Mouse (Mus musculus) lung, postnatal 0 days (tissue): ENCODE data around the gene Olfr1151. TPM values are rescaled to one million over a fixed set of nuclear protein-coding genes. Genes with fewer than 3 reads are reported as not detected.

Source experiments
- ATAC-seq: fragments of 200-750 bp; cut with Nextera tagmentation; 2 replicates; pipeline ENCODE4 v1.8.0; 2017; ENCODE audit warnings: moderate library complexity
- DNase-seq: peaks from one replicate; pipeline ENCODE4 v3.0.0-alpha.2; 2016; ENCODE audit warnings: low spot score
- H3K27ac ChIP-seq: fragments of 300-500 bp; sonication (generic); 2 replicates; pipeline ENCODE4 v1.5.1; 2014; ENCODE audit warnings: antibody characterized with exemption, mild to moderate bottlenecking, low read length, mixed read lengths
- H3K27me3 ChIP-seq: fragments of 300-500 bp; sonication (generic); replicated peaks from 2 replicates; pipeline ENCODE4 v1.6.1; 2014; ENCODE audit warnings: low read length, mixed read lengths; ENCODE audit not compliant: insufficient read depth
- H3K36me3 ChIP-seq: fragments of 300-500 bp; sonication (generic); 2 replicates; pipeline ENCODE4 v1.6.1; 2014; ENCODE audit warnings: low read length, mixed read lengths; ENCODE audit not compliant: insufficient read depth
- H3K4me1 ChIP-seq: fragments of 300-500 bp; sonication (generic); 2 replicates; pipeline ENCODE4 v1.6.1; 2014; ENCODE audit warnings: antibody characterized with exemption, low read depth, low read length, mixed read lengths; ENCODE audit not compliant: insufficient read depth
- H3K4me2 ChIP-seq: fragments of 300-500 bp; sonication (generic); replicated peaks from 2 replicates; pipeline ENCODE4 v1.6.1; 2014; ENCODE audit warnings: low read depth, mild to moderate bottlenecking, low read length, moderate library complexity, mixed read lengths
- H3K4me3 ChIP-seq: fragments of 300-500 bp; sonication (generic); 2 replicates; pipeline ENCODE4 v1.5.1; 2014; ENCODE audit warnings: low read depth, low read length
- H3K9ac ChIP-seq: fragments of 300-500 bp; sonication (generic); replicated peaks from 2 replicates; pipeline ENCODE4 v1.6.1; 2014; ENCODE audit warnings: low read depth, mild to moderate bottlenecking
- H3K9me3 ChIP-seq: fragments of 300-500 bp; sonication (generic); 2 replicates; pipeline ENCODE4 v1.6.1; 2016; ENCODE audit warnings: low read length, mixed read lengths
- CTCF ChIP-seq: IDR thresholded peaks from 2 replicates; pipeline ENCODE4 v1.5.1; 2016; ENCODE audit warnings: antibody characterized with exemption, mild to moderate bottlenecking
- EP300 ChIP-seq: IDR thresholded peaks from 2 replicates; pipeline ENCODE4 v1.6.1; 2016; ENCODE audit warnings: antibody characterized with exemption, mild to moderate bottlenecking, control low read depth
- WGBS: fragments of 180-500 bp; shearing (Covaris S2); extraction: QIAGEN DNeasy Blood & Tissue Kit; methylation state at CpG from one replicate; pipeline ENCODE4 v1.1.7; 2014; 5-methylcytosine and 5-hydroxymethylcytosine counted together
- polyA plus RNA-seq: library from polyadenylated mRNA; unstranded; fragments of >200 nt; fragmentation: Nextera tagmentation; extraction: Ambion mirVana; gene quantifications from 2 replicates; pipeline ENCODE4 v1.2.1, GENCODE M21; 2015

Gene Olfr1151
- polyA plus RNA-seq, result not detected in 2 replicates

GRCm38 (mm10) chr2:87855562-87855961 lies at the start of gene Olfr1151:
Gene Olfr1151, plus strand, starts transcription at chr2:87855862.
- H3K9ac ChIP-seq, result no peak within 1 kb of the TSS
- no peaks in the 10 kb centered on the region for H3K27me3 ChIP-seq
- DNase-seq (no peak), ATAC-seq (no peak)
- TF ChIP-seq EP300 (no peak), CTCF (no peak)
- 81% methylated on average over 1 of the region's 1 CpGs for WGBS
- no peak within 1 kb of the TSS for H3K4me2 ChIP-seq
- no peak within 1 kb of the TSS for H3K27ac ChIP-seq
- H3K36me3 ChIP-seq, result no peaks in the 10 kb centered on the region
- H3K4me1 ChIP-seq, result no peaks in the 10 kb centered on the region
- H3K9me3 ChIP-seq, result no peaks in the 10 kb centered on the region
- no peak within 1 kb of the TSS for H3K4me3 ChIP-seq

GRCm38 (mm10) chr2:87809522-87809921 lies 46.1 kb upstream of the Olfr1151 start, which contains the start of gene Olfr1145:
Gene Olfr1145, plus strand, starts transcription at chr2:87809822.
- Histone ChIP-seq H3K27me3 (no peaks in the 10 kb centered on the region), H3K27ac (no peak within 1 kb of the TSS), H3K9ac (no peak within 1 kb of the TSS), H3K36me3 (no peaks in the 10 kb centered on the region), H3K9me3 (no peaks in the 10 kb centered on the region), H3K4me1 (no peaks in the 10 kb centered on the region), H3K4me3 (no peak within 1 kb of the TSS), H3K4me2 (no peak within 1 kb of the TSS)
- no peak for TF ChIP-seq EP300
- TF ChIP-seq CTCF, result no peak
- ATAC-seq (no peak), DNase-seq (no peak)
- WGBS, result 58% methylated on average over 1 of the region's 1 CpGs

GRCm38 (mm10) chr2:87830233-87830632 lies 25.4 kb upstream of the Olfr1151 start, which contains the start of gene Olfr1148:
Gene Olfr1148, plus strand, starts transcription at chr2:87830533.
- TF ChIP-seq CTCF (no peak), EP300 (no peak)
- ATAC-seq, result no peak
- Histone ChIP-seq H3K4me3 (no peak within 1 kb of the TSS), H3K9ac (no peak within 1 kb of the TSS), H3K9me3 (no peaks in the 10 kb centered on the region), H3K4me2 (no peak within 1 kb of the TSS), H3K4me1 (no peaks in the 10 kb centered on the region), H3K27ac (no peak within 1 kb of the TSS), H3K27me3 (no peaks in the 10 kb centered on the region), H3K36me3 (no peaks in the 10 kb centered on the region)
- DNase-seq, result no peak
- 85% methylated on average over 1 of the region's 1 CpGs for WGBS

- Histone ChIP-seq H3K9ac (no peak within 1 kb of the TSS), H3K4me2 (no peak within 1 kb of the TSS), H3K4me3 (no peak within 1 kb of the TSS), H3K27me3 (no peaks in the 10 kb centered on the region), H3K27ac (no peak within 1 kb of the TSS), H3K4me1 (no peaks in the 10 kb centered on the region), H3K36me3 (no peaks in the 10 kb centered on the region), H3K9me3 (no peaks in the 10 kb centered on the region)
- ATAC-seq, result no peak
- no peak for DNase-seq
- 74% methylated on average over 1 of the region's 1 CpGs for WGBS
- TF ChIP-seq CTCF (no peak), EP300 (no peak)
These were observed 12.0 kb upstream of the Olfr1151 start, which contains the start of gene Olfr1150-ps1 for GRCm38 (mm10) chr2:87843693-87844092. Gene Olfr1150-ps1, plus strand, starts transcription at chr2:87843993.

- no peaks in the 10 kb centered on the region for H3K9me3 ChIP-seq
- H3K4me2 ChIP-seq, result no peak within 1 kb of the TSS
- no peak for DNase-seq
- H3K36me3 ChIP-seq, result no peaks in the 10 kb centered on the region
- no peak within 1 kb of the TSS for H3K9ac ChIP-seq
- TF ChIP-seq EP300 (no peak), CTCF (no peak)
- no peaks in the 10 kb centered on the region for H3K27me3 ChIP-seq
- H3K4me1 ChIP-seq, result no peaks in the 10 kb centered on the region
- ATAC-seq, result no peak
- no peak within 1 kb of the TSS for H3K4me3 ChIP-seq
- H3K27ac ChIP-seq, result no peak within 1 kb of the TSS
These were observed 10.5 kb downstream of the Olfr1151 start, which contains the start of gene Olfr1152 for GRCm38 (mm10) chr2:87866192-87866591. Gene Olfr1152, plus strand, starts transcription at chr2:87866492.

- Histone ChIP-seq H3K9me3 (no peaks in the 10 kb centered on the region), H3K4me3 (no peak within 1 kb of the TSS), H3K27ac (no peak within 1 kb of the TSS), H3K36me3 (no peaks in the 10 kb centered on the region), H3K4me2 (no peak within 1 kb of the TSS), H3K27me3 (no peaks in the 10 kb centered on the region), H3K4me1 (no peaks in the 10 kb centered on the region), H3K9ac (no peak within 1 kb of the TSS)
- DNase-seq, result no peak
- no peak for ATAC-seq
- WGBS, result 58% methylated on average over 1 of the region's 1 CpGs
- TF ChIP-seq EP300, result no peak
- TF ChIP-seq CTCF, result no peak
These were observed 39.0 kb downstream of the Olfr1151 start, which contains the start of gene Olfr1153 for GRCm38 (mm10) chr2:87894662-87895061. Gene Olfr1153, plus strand, starts transcription at chr2:87894962.

- H3K4me3 ChIP-seq, result no peak within 1 kb of the TSS
- no peak within 1 kb of the TSS for H3K9ac ChIP-seq
- TF ChIP-seq EP300 (no peak), CTCF (no peak)
- H3K27me3 ChIP-seq, result no peaks in the 10 kb centered on the region
- DNase-seq (no peak), ATAC-seq (no peak)
- no peak within 1 kb of the TSS for H3K27ac ChIP-seq
- WGBS, result 80% methylated on average over 1 of the region's 1 CpGs
- no peaks in the 10 kb centered on the region for H3K4me1 ChIP-seq
- no peaks in the 10 kb centered on the region for H3K36me3 ChIP-seq
- no peak within 1 kb of the TSS for H3K4me2 ChIP-seq
- no peaks in the 10 kb centered on the region for H3K9me3 ChIP-seq
These were observed 49.4 kb downstream of the Olfr1151 start, which contains the start of gene Olfr1154 for GRCm38 (mm10) chr2:87905066-87905465. Gene Olfr1154, minus strand, starts transcription at chr2:87905166.

Other genes with a start within 250 kb of the Olfr1151 start
- not detected in 2 replicates for gene Olfr1130, start 249.7 kb upstream of the Olfr1151 start, polyA plus RNA-seq
- gene Olfr1131, start 228.8 kb upstream of the Olfr1151 start, polyA plus RNA-seq, result not detected in 2 replicates
- not detected in 2 replicates for gene Olfr1132, start 218.3 kb upstream of the Olfr1151 start, polyA plus RNA-seq
- gene Olfr1133, start 208.5 kb upstream of the Olfr1151 start, polyA plus RNA-seq, result not detected in 2 replicates
- gene Olfr1134, start 197.4 kb upstream of the Olfr1151 start, polyA plus RNA-seq, result not detected in 2 replicates
- gene Olfr1135, start 182.2 kb upstream of the Olfr1151 start, polyA plus RNA-seq, result not detected in 2 replicates
- gene Olfr1136, start 161.9 kb upstream of the Olfr1151 start, polyA plus RNA-seq, result not detected in 2 replicates
- not detected in 2 replicates for gene Olfr1137, start 142.7 kb upstream of the Olfr1151 start, polyA plus RNA-seq
- not detected in 2 replicates for gene Olfr1138, start 115.9 kb upstream of the Olfr1151 start, polyA plus RNA-seq
- not detected in 2 replicates for gene Olfr1140, start 112.1 kb upstream of the Olfr1151 start, polyA plus RNA-seq
- gene Olfr1141, start 101.9 kb upstream of the Olfr1151 start, polyA plus RNA-seq, result not detected in 2 replicates
- gene Olfr152, start 76.4 kb upstream of the Olfr1151 start, polyA plus RNA-seq, result not detected in 2 replicates
- not detected in 2 replicates for gene Olfr1143, start 55.3 kb upstream of the Olfr1151 start, polyA plus RNA-seq
- gene Olfr1145, start 46.0 kb upstream of the Olfr1151 start, polyA plus RNA-seq, result not detected in 2 replicates
- gene Olfr1148, start 25.3 kb upstream of the Olfr1151 start, polyA plus RNA-seq, result not detected in 2 replicates
- not detected in 2 replicates for gene Olfr1150-ps1, start 11.9 kb upstream of the Olfr1151 start, polyA plus RNA-seq
- not detected in 2 replicates for gene Olfr1152, start 10.6 kb downstream of the Olfr1151 start, polyA plus RNA-seq
- gene Olfr1153, start 39.1 kb downstream of the Olfr1151 start, polyA plus RNA-seq, result not detected in 2 replicates
- not detected in 2 replicates for gene Olfr1154, start 49.3 kb downstream of the Olfr1151 start, polyA plus RNA-seq
- not detected in 2 replicates for gene Olfr1155, start 89.3 kb downstream of the Olfr1151 start, polyA plus RNA-seq
- not detected in 2 replicates for gene Olfr1156, start 97.2 kb downstream of the Olfr1151 start, polyA plus RNA-seq
- not detected in 2 replicates for gene Olfr1157, start 112.4 kb downstream of the Olfr1151 start, polyA plus RNA-seq
- gene Olfr74, start 118.8 kb downstream of the Olfr1151 start, polyA plus RNA-seq, result not detected in 2 replicates
- gene Olfr1158, start 134.3 kb downstream of the Olfr1151 start, polyA plus RNA-seq, result not detected in 2 replicates
- gene Olfr1160, start 152.4 kb downstream of the Olfr1151 start, polyA plus RNA-seq, result not detected in 2 replicates
- not detected in 2 replicates for gene Olfr1161, start 166.9 kb downstream of the Olfr1151 start, polyA plus RNA-seq
- gene Olfr73, start 181.8 kb downstream of the Olfr1151 start, polyA plus RNA-seq, result not detected in 2 replicates
- not detected in 2 replicates for gene Olfr1162, start 195.3 kb downstream of the Olfr1151 start, polyA plus RNA-seq
- not detected in 2 replicates for gene Olfr1163, start 216.0 kb downstream of the Olfr1151 start, polyA plus RNA-seq
- not detected in 2 replicates for gene Olfr1164, start 238.1 kb downstream of the Olfr1151 start, polyA plus RNA-seq